Mouse (Mus musculus) testis, adult 2 months (tissue): ENCODE measurements around the gene Tor3a.

Source experiments
- CTCF ChIP-seq: fragments of 200-500 bp; IDR thresholded peaks from 2 replicates; pipeline ENCODE4 v1.5.1; 2012; ENCODE audit warnings: low read depth, mild to moderate bottlenecking, inconsistent platforms, low read length, moderate library complexity; ENCODE audit not compliant: control insufficient read depth, insufficient read depth, insufficient replicate concordance
- POLR2A ChIP-seq: fragments of 200-500 bp; IDR thresholded peaks from 2 replicates; pipeline ENCODE4 v1.6.1; 2012; ENCODE audit warnings: low read depth, mild to moderate bottlenecking, inconsistent platforms, low read length, moderate library complexity; ENCODE audit not compliant: control insufficient read depth

GRCm38 (mm10) chr1:156717751-156718285 is 43.7 kb upstream of the Tor3a start:
- TF ChIP-seq CTCF: no peak
- no peak for TF ChIP-seq POLR2A
